Mouse (Mus musculus): ENCODE data around the gene Herc1. TPM values are rescaled to one million over a fixed set of nuclear protein-coding genes. Genes with fewer than 3 reads are reported as not detected.

Herc1 gene
- polyA plus RNA-seq, 1 experiment from 2014 or later = 19.0 TPM

DNA sequence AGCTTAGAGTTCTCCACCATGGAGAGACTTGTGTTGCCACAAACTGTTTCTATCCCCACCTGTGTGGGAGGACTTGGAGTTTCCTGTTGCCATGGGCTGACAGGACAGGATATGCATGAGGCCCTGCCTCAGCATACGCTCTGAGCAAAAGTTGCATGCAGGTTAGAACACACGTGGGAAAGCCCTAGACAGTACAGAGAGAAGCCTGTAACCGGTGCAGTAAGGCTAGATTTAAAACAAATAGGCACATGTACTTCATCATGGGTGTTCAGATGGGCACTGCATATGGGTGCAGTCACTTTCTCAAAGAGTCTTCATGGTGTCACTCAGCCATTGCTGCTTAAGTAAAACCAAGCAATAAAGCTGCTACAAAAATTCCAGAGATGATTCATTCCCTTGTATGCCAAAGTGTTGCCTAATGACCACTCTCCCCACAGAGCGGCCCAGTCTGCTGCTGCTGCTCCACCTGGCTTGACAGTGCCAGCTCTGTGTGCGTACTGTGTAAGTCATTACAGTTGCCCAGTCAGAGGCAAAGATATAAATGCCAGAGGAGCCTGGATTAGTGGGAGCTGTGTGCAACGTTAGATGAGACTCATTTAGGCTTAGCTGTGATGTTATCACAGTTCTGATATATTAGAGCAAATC, 166.2 kb downstream of the Herc1 start:
- no peaks in the 10 kb centered on the region for H3K27me3 ChIP-seq
- WGBS = 80% methylated on average over 6 of the region's 6 CpGs
- no peak for ATAC-seq (ENCODE audit: insufficient number of reproducible peaks, low FRiP score, low TSS enrichment, low read depth)
- H3K4me2 ChIP-seq = no peak overlapping the region
- H3K36me3 ChIP-seq = peaks cover 57% of the 10 kb centered on the region
- H3K27ac ChIP-seq = no peak overlapping the region
- no peak overlapping the region for H3K9ac ChIP-seq
- peaks cover 19% of the 10 kb centered on the region for H3K4me1 ChIP-seq
- no peaks in the 10 kb centered on the region for H3K9me3 ChIP-seq
- H3K4me3 ChIP-seq = no peak overlapping the region

DNA sequence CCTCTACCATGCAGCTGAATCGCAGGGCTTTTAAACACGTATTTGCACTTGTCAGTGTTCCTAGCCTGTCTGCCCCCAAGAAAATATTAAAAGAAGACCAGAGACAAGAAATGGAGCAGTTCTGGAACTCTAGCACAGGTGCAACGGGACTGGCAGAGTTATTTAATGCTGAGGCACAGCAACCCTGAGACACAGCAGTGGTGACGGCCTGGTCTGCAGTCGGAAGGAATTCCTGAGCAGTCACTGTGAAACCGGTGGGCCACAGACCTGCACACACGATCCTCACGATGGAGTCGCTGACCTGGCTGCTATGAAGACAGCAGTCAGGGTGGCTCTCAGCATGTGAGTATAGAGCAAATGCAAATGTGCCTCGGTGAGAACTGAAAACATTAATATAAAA, 167.5 kb downstream of the Herc1 start:
- Histone ChIP-seq H3K4me2 (no peak overlapping the region), H3K36me3 (peaks cover 67% of the 10 kb centered on the region), H3K9me3 (no peaks in the 10 kb centered on the region), H3K9ac (no peak overlapping the region), H3K27me3 (no peaks in the 10 kb centered on the region), H3K4me3 (no peak overlapping the region), H3K4me1 (peaks cover 15% of the 10 kb centered on the region), H3K27ac (no peak overlapping the region)
- no peak for ATAC-seq (ENCODE audit: insufficient number of reproducible peaks, low FRiP score, low TSS enrichment, low read depth)
- WGBS = 89% methylated on average over 10 of the region's 10 CpGs

DNA sequence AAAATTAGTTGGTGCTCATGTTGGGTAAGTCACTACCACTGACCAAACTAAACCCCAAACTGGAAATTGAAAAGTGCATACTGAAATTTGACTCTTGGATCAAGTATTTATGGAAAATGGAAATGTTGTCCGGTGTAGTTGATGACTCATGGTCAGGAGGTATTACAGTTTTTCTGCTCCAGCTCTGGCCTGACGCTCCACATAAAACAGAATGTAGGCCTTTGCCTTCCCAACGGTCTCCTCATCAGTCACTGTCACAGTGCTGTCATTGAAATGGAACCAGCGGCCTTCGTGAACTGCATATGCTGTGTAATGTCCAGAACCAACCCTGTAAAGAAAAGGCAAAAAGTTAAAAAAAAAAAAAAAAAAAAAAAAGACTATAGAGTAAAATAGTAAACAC, 168.0 kb downstream of the Herc1 start:
- H3K4me2 ChIP-seq = no peak overlapping the region
- ATAC-seq (ENCODE audit: insufficient number of reproducible peaks, low FRiP score, low TSS enrichment, low read depth) = no peak
- H3K27ac ChIP-seq = no peak overlapping the region
- no peaks in the 10 kb centered on the region for H3K27me3 ChIP-seq
- WGBS = 84% methylated on average over 5 of the region's 5 CpGs
- H3K9ac ChIP-seq = no peak overlapping the region
- no peak overlapping the region for H3K4me3 ChIP-seq
- H3K4me1 ChIP-seq = peaks cover 10% of the 10 kb centered on the region
- H3K9me3 ChIP-seq = no peaks in the 10 kb centered on the region
- peaks cover 69% of the 10 kb centered on the region for H3K36me3 ChIP-seq

DNA sequence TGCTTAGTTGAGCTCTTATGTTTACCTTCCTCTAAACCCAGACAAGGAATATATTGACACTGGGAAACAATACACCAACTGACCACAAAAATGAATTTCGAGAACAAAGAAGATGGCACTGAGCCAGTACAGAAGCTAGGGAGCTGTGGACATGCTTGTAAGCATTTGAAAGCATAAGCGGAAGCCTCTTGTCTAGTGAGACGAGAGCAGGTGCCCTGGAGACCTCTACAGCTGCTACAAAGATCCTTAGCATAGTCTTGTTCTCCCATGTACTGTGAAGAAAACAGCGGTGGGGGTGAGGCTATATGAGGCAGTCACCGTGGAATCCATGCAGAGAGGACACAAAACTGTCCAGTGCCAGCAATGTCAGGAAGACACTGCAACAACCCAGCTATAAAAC, 168.7 kb downstream of the Herc1 start:
- H3K4me1 ChIP-seq = peaks cover 4% of the 10 kb centered on the region
- no peak for ATAC-seq (ENCODE audit: insufficient number of reproducible peaks, low FRiP score, low TSS enrichment, low read depth)
- no peak overlapping the region for H3K4me2 ChIP-seq
- no peak overlapping the region for H3K4me3 ChIP-seq
- H3K36me3 ChIP-seq = peaks cover 69% of the 10 kb centered on the region
- no peaks in the 10 kb centered on the region for H3K9me3 ChIP-seq
- no peaks in the 10 kb centered on the region for H3K27me3 ChIP-seq
- H3K9ac ChIP-seq = no peak overlapping the region
- no peak overlapping the region for H3K27ac ChIP-seq
- whole genome bisulfite sequencing = 77% methylated on average over 5 of the region's 5 CpGs

DNA sequence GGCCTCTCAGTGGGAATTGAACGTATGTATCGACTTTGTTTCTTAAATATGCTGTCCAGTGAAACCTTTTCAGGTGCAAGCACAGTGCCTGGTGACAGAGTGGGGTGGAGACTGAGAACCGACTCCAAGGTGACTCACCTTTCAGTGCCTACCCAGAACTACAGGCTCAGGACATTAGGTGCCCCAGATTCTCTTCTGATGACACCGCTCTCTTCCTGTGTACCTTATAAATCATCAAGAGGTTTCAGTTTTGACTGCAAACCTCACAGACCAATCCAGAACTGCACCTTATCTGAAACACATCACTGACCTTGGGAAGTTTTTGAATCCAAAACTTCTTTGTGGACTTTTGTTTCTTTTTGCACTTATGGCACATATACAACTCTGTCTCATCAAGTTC, 170.0 kb downstream of the Herc1 start:
- Histone ChIP-seq H3K9me3 (no peaks in the 10 kb centered on the region), H3K4me1 (no peaks in the 10 kb centered on the region), H3K9ac (no peak overlapping the region), H3K36me3 (peaks cover 69% of the 10 kb centered on the region), H3K4me2 (no peak overlapping the region), H3K27me3 (no peaks in the 10 kb centered on the region), H3K4me3 (no peak overlapping the region), H3K27ac (0 out of 2 replicates have a peak overlapping the region, but pooled peaks have one; percentile 11)
- no peak for ATAC-seq (ENCODE audit: insufficient number of reproducible peaks, low FRiP score, low TSS enrichment, low read depth)
- 89% methylated on average over 4 of the region's 4 CpGs for WGBS

DNA sequence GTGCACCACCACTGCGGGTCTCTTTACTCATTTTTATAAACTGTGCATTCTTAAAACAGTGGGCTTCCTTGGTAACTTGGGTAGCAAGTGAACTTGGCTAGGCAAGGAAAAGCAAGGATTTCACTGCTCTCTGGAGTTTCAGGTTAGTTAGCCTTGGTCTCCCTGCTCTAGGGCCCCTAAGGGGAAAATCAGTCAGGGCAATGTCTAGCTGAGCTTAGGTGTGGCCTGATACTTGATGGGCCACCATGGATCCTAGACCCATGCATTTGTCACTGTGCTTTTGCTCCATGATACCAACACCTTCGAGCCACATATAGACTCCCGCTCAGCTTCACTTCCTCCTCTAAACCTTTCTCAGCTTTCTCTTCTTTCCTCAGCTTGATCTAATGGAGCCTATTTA, 171.3 kb downstream of the Herc1 start:
- peaks cover 67% of the 10 kb centered on the region for H3K36me3 ChIP-seq
- no peak for ATAC-seq (ENCODE audit: insufficient number of reproducible peaks, low FRiP score, low TSS enrichment, low read depth)

DNA sequence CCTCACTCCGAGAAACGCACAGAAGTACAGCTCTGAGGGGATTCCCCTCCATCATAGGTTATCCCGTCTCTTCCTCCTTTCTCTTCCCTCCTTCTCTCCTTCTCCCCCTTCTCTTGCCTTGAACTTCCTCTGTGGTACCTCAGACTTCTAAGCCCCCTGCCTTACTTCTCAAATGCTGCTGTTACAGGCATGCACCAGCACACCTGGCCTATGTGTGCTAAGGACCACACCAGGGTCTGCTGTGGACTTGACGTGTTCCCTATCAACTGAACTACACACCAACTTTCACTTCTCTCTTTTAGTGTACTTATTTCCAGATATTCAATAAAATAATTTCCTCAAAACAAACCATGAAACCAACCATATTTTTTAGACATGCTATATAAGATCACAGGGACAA, 192.5 kb downstream of the Herc1 start:
- Histone ChIP-seq H3K4me1 (no peaks in the 10 kb centered on the region), H3K9me3 (no peaks in the 10 kb centered on the region), H3K4me3 (no peak overlapping the region), H3K9ac (no peak overlapping the region), H3K27me3 (no peaks in the 10 kb centered on the region), H3K27ac (no peak overlapping the region), H3K36me3 (peaks cover 50% of the 10 kb centered on the region), H3K4me2 (no peak overlapping the region)
- 86% methylated on average over 4 of the region's 4 CpGs for WGBS
- no peak for ATAC-seq (ENCODE audit: insufficient number of reproducible peaks, low FRiP score, low TSS enrichment, low read depth)

More for the DNA sequence above, 171.3 kb downstream of the Herc1 start:
- no peak overlapping the region for H3K4me3 ChIP-seq
- 96% methylated on average over 3 of the region's 3 CpGs for WGBS
- no peaks in the 10 kb centered on the region for H3K9me3 ChIP-seq
- H3K27me3 ChIP-seq = no peaks in the 10 kb centered on the region
- H3K4me1 ChIP-seq = no peaks in the 10 kb centered on the region
- H3K27ac ChIP-seq = no peak overlapping the region
- H3K4me2 ChIP-seq = no peak overlapping the region
- no peak overlapping the region for H3K9ac ChIP-seq

Other genes with a start within 250 kb of the Herc1 start
- 115 and 128 TPM in 2 replicates for gene Snx1, start 223.9 kb upstream of the Herc1 start, polyA plus RNA-seq (2015; fragmentation: Nextera tagmentation; extraction: Ambion mirVana)
- 133 and 134 TPM in 2 replicates for gene Ciao2a, start 223.8 kb upstream of the Herc1 start, polyA plus RNA-seq (2015; fragmentation: Nextera tagmentation; extraction: Ambion mirVana)
- 4.6 and 6.5 TPM in 2 replicates for gene Dapk2, start 192.2 kb upstream of the Herc1 start, polyA plus RNA-seq (2015; fragmentation: Nextera tagmentation; extraction: Ambion mirVana)
- gene Fbxl22, start 164.1 kb downstream of the Herc1 start, polyA plus RNA-seq (2015; fragmentation: Nextera tagmentation; extraction: Ambion mirVana) = 4.8 and 9.1 TPM in 2 replicates
- 56.8 and 65.1 TPM in 2 replicates for gene Usp3, start 242.7 kb downstream of the Herc1 start, polyA plus RNA-seq (2015; fragmentation: Nextera tagmentation; extraction: Ambion mirVana)

Data from limb, embryonic 15.5 days (tissue).